Mouse (Mus musculus) adrenal gland, postnatal 36 days (tissue): ENCODE measurements around the gene Oas1g. TPM values are rescaled to one million over a fixed set of nuclear protein-coding genes. Genes with fewer than 3 reads are reported as not detected.

Experiments
- microRNA-seq: library from miRNA; unstranded; fragments of <30 nt; microRNA quantifications from one replicate; pipeline ENCODE4 v1.2.0, GENCODE M21; 2021
- total RNA-seq, 2 experiments: library from RNA; stranded (reverse); gene quantifications; 2 replicates each; pipeline ENCODE4 v1.2.3; 2021

Gene Oas1g
- total RNA-seq, 2 experiments from 2014 or later = 0.72 to 1.4 TPM

Small RNA genes within 50 kb of the gene (microRNA-seq; reads per million reads assigned to microRNA genes)
- gene Gm22907 = not detected

Other genes with a start within 250 kb of the Oas1g start
- gene Rasal1, start 238.8 kb downstream of the Oas1g start, total RNA-seq = 10 to 100 TPM; 10.9 to 14.0 TPM
- gene Dtx1, start 175.7 kb downstream of the Oas1g start, total RNA-seq = 10 to 100 TPM in 1 of 2 experiments, 1 to 10 TPM in 1; 7.6 to 12.0 TPM
- gene Oas2, start 137.8 kb downstream of the Oas1g start, total RNA-seq = 1 to 10 TPM in 1 of 2 experiments, under 1 TPM in 1; 0.49 to 1.8 TPM
- gene Oas3, start 110.0 kb downstream of the Oas1g start, total RNA-seq = under 1 TPM; 0.36 to 0.60 TPM
- not detected for gene Oas1e, start 92.1 kb downstream of the Oas1g start, total RNA-seq
- 1 to 10 TPM in 1 of 2 experiments, under 1 TPM in 1; 0.40 to 1.7 TPM for gene Oas1c, start 75.1 kb downstream of the Oas1g start, total RNA-seq
- gene Oas1f, start 40.2 kb downstream of the Oas1g start, total RNA-seq = not detected
- not detected for gene Oas1h, start 26.2 kb downstream of the Oas1g start, total RNA-seq
- 1 to 10 TPM; 3.2 to 3.7 TPM for gene Oas1a, start 19.9 kb upstream of the Oas1g start, total RNA-seq
- gene Oas1d, start 26.9 kb upstream of the Oas1g start, total RNA-seq = not detected
- gene Rph3a, start 122.5 kb upstream of the Oas1g start, total RNA-seq = 1 to 10 TPM; 2.3 to 3.2 TPM